Comparison of ENCODE assay signal across 22 mouse cellular contexts in the genomic region with DNA sequence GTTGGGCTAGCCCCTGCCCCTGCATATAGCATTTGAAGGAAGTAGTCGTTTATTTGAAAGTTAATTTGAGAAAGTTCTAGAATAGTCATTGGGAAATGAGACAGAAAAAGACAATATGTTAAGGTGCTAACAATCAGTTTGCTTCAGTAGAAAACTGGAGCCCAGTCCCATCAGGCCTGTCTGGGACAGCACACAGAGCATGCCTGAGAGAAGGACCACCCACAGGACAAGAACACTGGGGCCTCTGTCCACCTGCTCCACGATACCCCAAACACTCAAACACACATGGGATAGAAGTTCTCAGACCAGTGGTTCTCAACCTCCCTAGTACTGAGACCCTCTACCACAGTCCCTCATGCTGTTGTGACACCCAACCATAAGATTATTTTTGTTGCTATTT.
DNase-seq lines count a peak whose midpoint lies in the region; ATAC-seq and TF ChIP-seq lines count a peak whose summit lies in the region.
"Had no signal": no experiment of that assay in that cellular context is flagged by ENCODE, and none has a peak within 500 bp of the region (broad histone marks: within the 10 kb centered on the region; RNA-seq: fewer than 3 reads in every experiment).

No protein-coding gene starts in this region.

- peak; percentile 50 for DNase-seq in brain, embryonic 14.5 days (ENCODE audit: low read depth)
- peak; percentile 9 for DNase-seq in naive thymus-derived CD4-positive, alpha-beta T cell, adult 2 months (ENCODE audit: low read depth)
- DNase-seq in T-cell, adult 2 months (ENCODE audit: low spot score): no peak
- DNase-seq: adrenal gland, adult 2 months; adrenal gland, postnatal 10 days; adrenal gland, postnatal 25 days; B cell, adult 2 months; cerebellum, adult 11-12 months; cerebellum, adult 2 months; cerebellum, adult 9-10 months; cerebellum, postnatal 10 days; cerebellum, postnatal 25 days; forebrain, postnatal 0 days had no signal

- peak overlapping the region; percentile 82; the same call in 1 of the 2 replicates for H3K27ac ChIP-seq in forebrain, embryonic 15.5 days (replicated peaks)
- no peak overlapping the region for H3K27ac ChIP-seq in forebrain, embryonic 13.5 days
- H3K27ac ChIP-seq: embryonic facial prominence, embryonic 10.5 days had no signal

- TF ChIP-seq POLR2A in brain, embryonic 14.5 days (IDR thresholded peaks at IDR 0.05; ENCODE audit: borderline replicate concordance, extremely low read depth, insufficient read depth, insufficient read length, poor library complexity, severe bottlenecking): no peak

- no peaks in the 10 kb centered on the region for H3K9me3 ChIP-seq in forebrain, embryonic 15.5 days
- no peaks in the 10 kb centered on the region for H3K9me3 ChIP-seq in forebrain, embryonic 13.5 days (replicated peaks)
- H3K9me3 ChIP-seq: embryonic facial prominence, embryonic 10.5 days; embryonic facial prominence, embryonic 12.5 days; G1E had no signal

- no peak overlapping the region for H3K4me3 ChIP-seq in forebrain, embryonic 15.5 days
- no peak overlapping the region for H3K4me3 ChIP-seq in forebrain, embryonic 13.5 days
- H3K4me3 ChIP-seq: embryonic facial prominence, embryonic 10.5 days; embryonic facial prominence, embryonic 12.5 days had no signal

- peaks cover 62% of the 10 kb centered on the region for H3K4me1 ChIP-seq in forebrain, embryonic 15.5 days
- peaks cover 74% of the 10 kb centered on the region for H3K4me1 ChIP-seq in forebrain, embryonic 13.5 days

- H3K9ac ChIP-seq in forebrain, embryonic 15.5 days (replicated peaks): no peak overlapping the region
- H3K9ac ChIP-seq in forebrain, embryonic 13.5 days: no peak overlapping the region
- H3K9ac ChIP-seq: embryonic facial prominence, embryonic 12.5 days; forebrain, postnatal 0 days had no signal

- H3K4me2 ChIP-seq in forebrain, embryonic 15.5 days (replicated peaks): no peak overlapping the region
- no peak overlapping the region for H3K4me2 ChIP-seq in forebrain, embryonic 13.5 days
- H3K4me2 ChIP-seq: embryonic facial prominence, embryonic 12.5 days had no signal

- no peak for TF ChIP-seq CTCF in brain, embryonic 14.5 days (IDR thresholded peaks at IDR 0.05; ENCODE audit: borderline replicate concordance, extremely low read depth, insufficient read depth, insufficient read length)

- H3K36me3 ChIP-seq in forebrain, embryonic 15.5 days: no peaks in the 10 kb centered on the region
- no peaks in the 10 kb centered on the region for H3K36me3 ChIP-seq in forebrain, embryonic 13.5 days (ENCODE audit: poor library complexity, severe bottlenecking)
- H3K36me3 ChIP-seq: embryonic facial prominence, embryonic 10.5 days; embryonic facial prominence, embryonic 12.5 days; G1E had no signal

- 54% methylated on average over 2 of the region's 2 CpGs for WGBS in forebrain, embryonic 15.5 days
- 57% methylated on average over 2 of the region's 2 CpGs for WGBS in forebrain, embryonic 13.5 days

- ATAC-seq in forebrain, embryonic 15.5 days (replicated peaks): no peak
- ATAC-seq in forebrain, embryonic 13.5 days: no peak
- ATAC-seq: CD4-positive, CD25-positive, alpha-beta regulatory T cell, adult 4 months; forebrain, embryonic 14.5 days; forebrain, postnatal 0 days; Patski had no signal

- H3K27me3 ChIP-seq in forebrain, embryonic 15.5 days: no peaks in the 10 kb centered on the region
- H3K27me3 ChIP-seq in forebrain, embryonic 13.5 days: no peaks in the 10 kb centered on the region
- H3K27me3 ChIP-seq: CH12.LX; embryonic facial prominence, embryonic 12.5 days; Patski had no signal
